Mouse (Mus musculus): ENCODE measurements around the gene Insl6. TPM values are rescaled to one million over a fixed set of nuclear protein-coding genes. Genes with fewer than 3 reads are reported as not detected.

Insl6 gene
- polyA plus RNA-seq, 1 experiment from 2014 or later = 3.0 TPM

DNA sequence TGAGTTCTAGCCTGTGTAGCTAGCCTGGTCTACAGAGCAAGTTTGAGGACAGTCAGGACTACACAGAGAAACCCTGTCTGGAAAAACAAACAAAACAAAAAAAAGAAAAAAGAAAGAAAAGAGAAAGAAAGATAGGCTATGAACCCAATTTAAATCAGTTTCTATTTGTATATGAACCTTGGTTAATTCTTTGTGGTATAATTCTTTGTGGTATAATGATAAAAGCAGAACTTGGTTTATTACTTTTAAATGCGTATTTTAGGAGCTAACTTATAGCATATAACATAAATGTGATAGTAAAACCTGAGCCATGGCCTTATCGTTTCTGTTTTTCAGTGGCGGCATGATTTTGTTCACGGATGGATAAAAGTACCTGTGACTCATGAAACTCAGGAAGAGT lies 48.7 kb downstream of the Insl6 start:
- DNase-seq (ENCODE audit: low spot score) = no peak
- peaks cover 13% of the 10 kb centered on the region; the same call in 1 of the 2 replicates for H3K36me3 ChIP-seq (ENCODE audit: control insufficient read depth, insufficient read depth, low read length)
- no peaks in the 10 kb centered on the region for H3K27me3 ChIP-seq (ENCODE audit: control insufficient read depth, insufficient read depth, low read length)
- H3K27ac ChIP-seq (replicated peaks) = no peak overlapping the region
- ATAC-seq (ENCODE audit: low FRiP score, low TSS enrichment) = no peak
- H3K9ac ChIP-seq (ENCODE audit: low read length) = no peak overlapping the region
- H3K4me3 ChIP-seq (ENCODE audit: low read depth, low read length) = no peak overlapping the region
- TF ChIP-seq EP300 (optimal IDR thresholded peaks at IDR 0.05) (no peak), CTCF (IDR thresholded peaks at IDR 0.05; ENCODE audit: low read depth) (no peak)
- H3K4me1 ChIP-seq (replicated peaks; ENCODE audit: control insufficient read depth, insufficient read depth) = no peaks in the 10 kb centered on the region
- H3K9me3 ChIP-seq (ENCODE audit: control insufficient read depth, low read length) = no peaks in the 10 kb centered on the region
- 97% methylated on average over 4 of the region's 4 CpGs for WGBS
- no peak overlapping the region for H3K4me2 ChIP-seq (replicated peaks; ENCODE audit: low read depth)

DNA sequence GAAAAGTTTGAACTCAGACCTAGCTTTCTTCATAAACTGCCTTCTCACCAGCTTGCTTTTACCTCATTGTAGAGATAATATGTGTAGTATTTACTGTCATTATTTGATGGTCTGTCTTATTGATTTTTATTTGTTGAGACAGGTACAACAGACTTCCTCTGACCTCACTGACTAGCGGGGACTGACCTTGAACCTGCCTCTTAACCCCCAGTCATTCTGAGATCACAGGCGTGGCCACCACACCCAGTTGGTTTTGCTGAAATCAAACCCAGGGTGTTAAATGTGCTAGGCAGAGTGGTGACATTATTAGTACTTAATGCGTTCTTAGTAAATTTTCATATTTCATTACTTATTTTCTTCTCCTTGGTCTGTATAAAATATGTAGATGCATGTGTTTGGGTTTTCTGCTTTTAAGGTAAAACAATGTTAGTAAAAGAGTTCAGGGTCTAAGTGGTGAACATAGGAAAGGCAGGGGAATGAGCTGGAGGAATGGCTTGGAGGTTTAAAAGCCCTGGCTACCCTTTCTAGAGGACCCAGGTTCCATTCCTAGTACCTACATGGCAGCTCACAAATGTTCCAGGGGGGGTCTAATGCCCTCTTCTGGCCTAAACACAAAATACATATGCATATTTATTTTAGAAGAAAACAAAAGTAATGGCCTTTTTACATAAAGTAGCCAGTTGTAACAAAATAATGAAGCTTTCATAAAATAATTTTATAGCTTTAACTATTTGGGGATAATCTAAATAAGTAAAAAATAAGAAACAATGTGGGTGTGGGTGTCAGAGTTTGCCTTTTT lies 52.9 kb downstream of the Insl6 start:
- Histone ChIP-seq H3K9me3 (ENCODE audit: control insufficient read depth, low read length) (no peaks in the 10 kb centered on the region), H3K36me3 (ENCODE audit: control insufficient read depth, insufficient read depth, low read length) (peaks cover 7% of the 10 kb centered on the region; the same call in 1 of the 2 replicates), H3K4me1 (replicated peaks; ENCODE audit: control insufficient read depth, insufficient read depth) (no peaks in the 10 kb centered on the region), H3K9ac (ENCODE audit: low read length) (no peak overlapping the region), H3K4me2 (replicated peaks; ENCODE audit: low read depth) (no peak overlapping the region), H3K27ac (replicated peaks) (no peak overlapping the region), H3K4me3 (ENCODE audit: low read depth, low read length) (no peak overlapping the region), H3K27me3 (ENCODE audit: control insufficient read depth, insufficient read depth, low read length) (no peaks in the 10 kb centered on the region)
- no peak for DNase-seq (ENCODE audit: low spot score)
- TF ChIP-seq CTCF (IDR thresholded peaks at IDR 0.05; ENCODE audit: low read depth) (peak; percentile 38), EP300 (optimal IDR thresholded peaks at IDR 0.05) (no peak)
- ATAC-seq (ENCODE audit: low FRiP score, low TSS enrichment) = no peak
- 85% methylated on average over 3 of the region's 3 CpGs for WGBS

Other genes with a start within 250 kb of the Insl6 start
- gene Rcl1, start 224.0 kb downstream of the Insl6 start, polyA plus RNA-seq (2015; fragmentation: Nextera tagmentation; extraction: Ambion mirVana) = 26.0 and 27.7 TPM in 2 replicates
- 6.8 and 7.1 TPM in 2 replicates for gene Jak2, start 73.5 kb downstream of the Insl6 start, polyA plus RNA-seq (2015; fragmentation: Nextera tagmentation; extraction: Ambion mirVana)
- 0.24 TPM in 1 of 2 replicates, not detected in the other for gene Rln1, start 9.3 kb upstream of the Insl6 start, polyA plus RNA-seq (2015; fragmentation: Nextera tagmentation; extraction: Ambion mirVana)
- gene Plgrkt, start 42.0 kb upstream of the Insl6 start, polyA plus RNA-seq (2015; fragmentation: Nextera tagmentation; extraction: Ambion mirVana) = 166 and 169 TPM in 2 replicates
- 0.08 and 0.16 TPM in 2 replicates for gene Cd274, start 42.1 kb upstream of the Insl6 start, polyA plus RNA-seq (2015; fragmentation: Nextera tagmentation; extraction: Ambion mirVana)
- 0.05 and 0.06 TPM in 2 replicates for gene Pdcd1lg2, start 85.6 kb upstream of the Insl6 start, polyA plus RNA-seq (2015; fragmentation: Nextera tagmentation; extraction: Ambion mirVana)
- gene Ric1, start 196.9 kb upstream of the Insl6 start, polyA plus RNA-seq (2015; fragmentation: Nextera tagmentation; extraction: Ambion mirVana) = 7.4 and 7.6 TPM in 2 replicates

Data from stomach, postnatal 0 days (tissue).